Mouse (Mus musculus) MEL (cell line): ENCODE data around the gene Als2. TPM values are rescaled to one million over a fixed set of nuclear protein-coding genes. Genes with fewer than 3 reads are reported as not detected.

Experiments
- DNase-seq: peaks from one replicate; pipeline ENCODE4 v3.0.0; 2011; ENCODE audit warnings: low read depth, low spot score
- H3K27ac ChIP-seq: 2 replicates; pipeline ENCODE4 v1.5.1; 2012; ENCODE audit warnings: low read depth, mild to moderate bottlenecking, control low read depth, low read length, moderate library complexity; ENCODE audit not compliant: control insufficient read depth
- H3K27me3 ChIP-seq, 2 experiments: fragments of 150-350 bp in 1 of 2; sonication (generic) in 1 of 2; 2 replicates each; pipeline ENCODE4 v1.6.1; 2012; ENCODE audit warnings: low read length in 2 of 2, mild to moderate bottlenecking in 2 of 2, improper control_type of control experiment in 1 of 2, moderate library complexity in 1 of 2; ENCODE audit not compliant: insufficient read depth in 2 of 2, control insufficient read depth in 1 of 2
- H3K36me3 ChIP-seq, 2 experiments: 2 replicates each; pipeline ENCODE4 v1.6.1; 2012 to 2014; ENCODE audit warnings: low read length in 2 of 2, improper control_type of control experiment in 1 of 2, inconsistent platforms in 1 of 2, mild to moderate bottlenecking in 1 of 2; ENCODE audit not compliant: insufficient read depth in 2 of 2, control insufficient read depth in 1 of 2
- H3K4me1 ChIP-seq, 2 experiments: fragments of 150-350 bp in 1 of 2; sonication (generic) in 1 of 2; 2 replicates each; pipeline ENCODE4 v1.6.1; 2012; ENCODE audit warnings: low read length in 2 of 2, improper control_type of control experiment in 1 of 2, mild to moderate bottlenecking in 1 of 2; ENCODE audit not compliant: insufficient read depth in 2 of 2, control insufficient read depth in 1 of 2
- H3K4me3 ChIP-seq, 2 experiments: fragments of 150-350 bp in 1 of 2; sonication (generic) in 1 of 2; 2 replicates each; pipeline ENCODE4 v1.5.1; 2012; ENCODE audit warnings: low read depth in 2 of 2, low read length in 2 of 2, mild to moderate bottlenecking in 2 of 2, moderate library complexity in 2 of 2, control low read depth in 1 of 2, improper control_type of control experiment in 1 of 2; ENCODE audit not compliant: control insufficient read depth in 1 of 2, insufficient read depth in 1 of 2
- H3K79me2 ChIP-seq: 2 replicates; pipeline ENCODE4 v1.6.1; 2012; ENCODE audit warnings: mild to moderate bottlenecking, low read length, moderate library complexity; ENCODE audit not compliant: control insufficient read depth, poor library complexity, insufficient read depth
- H3K9ac ChIP-seq: 2 replicates; pipeline ENCODE4 v1.6.1; 2012; ENCODE audit warnings: low read depth, mild to moderate bottlenecking, control low read depth, low read length, moderate library complexity; ENCODE audit not compliant: control insufficient read depth, poor library complexity, severe bottlenecking
- H3K9me3 ChIP-seq: fragments of 150-350 bp; sonication (generic); replicated peaks from 2 replicates; pipeline ENCODE4 v1.6.1; 2012; ENCODE audit warnings: mild to moderate bottlenecking, low read length, improper control_type of control experiment, moderate library complexity; ENCODE audit not compliant: insufficient read depth
- CHD1 ChIP-seq: IDR thresholded peaks from 2 replicates; pipeline ENCODE4 v1.6.1; 2012; ENCODE audit warnings: low read depth, mild to moderate bottlenecking, inconsistent platforms, low read length, improper control_type of control experiment
- EP300 ChIP-seq, 2 experiments: IDR thresholded peaks; 2 replicates each; pipeline ENCODE4 v1.6.1; 2011; ENCODE audit warnings: improper control_type of control experiment in 2 of 2, low read length in 2 of 2, low read depth in 1 of 2, mild to moderate bottlenecking in 1 of 2
- HCFC1 ChIP-seq: IDR thresholded peaks from 2 replicates; pipeline ENCODE4 v1.6.1; 2012; ENCODE audit warnings: low read depth, mild to moderate bottlenecking, inconsistent platforms, low read length, improper control_type of control experiment, moderate library complexity
- JUND ChIP-seq: IDR thresholded peaks from 2 replicates; pipeline ENCODE4 v1.6.1; 2011; ENCODE audit warnings: low read depth, mild to moderate bottlenecking, improper control_type of control experiment, low read length
- KAT2A ChIP-seq: conservative IDR thresholded peaks from 2 replicates; pipeline ENCODE4 v1.6.1; 2012; ENCODE audit warnings: low read depth, low read length, improper control_type of control experiment, inconsistent platforms
- MAZ ChIP-seq: IDR thresholded peaks from 2 replicates; pipeline ENCODE4 v1.6.1; 2012; ENCODE audit warnings: low read depth, mild to moderate bottlenecking, inconsistent platforms, low read length, improper control_type of control experiment
- MXI1 ChIP-seq: IDR thresholded peaks from 2 replicates; pipeline ENCODE4 v1.6.1; 2011; ENCODE audit warnings: mild to moderate bottlenecking, low read depth, low read length, improper control_type of control experiment
- MYB ChIP-seq: IDR thresholded peaks from 2 replicates; pipeline ENCODE4 v1.6.1; 2011; ENCODE audit warnings: mild to moderate bottlenecking, low read depth, low read length, improper control_type of control experiment
- MYC ChIP-seq: IDR thresholded peaks from 2 replicates; pipeline ENCODE4 v1.6.1; 2011; ENCODE audit warnings: low read depth, mild to moderate bottlenecking, low read length, improper control_type of control experiment, moderate library complexity
- NELFE ChIP-seq: IDR thresholded peaks from 2 replicates; pipeline ENCODE4 v1.6.1; 2011; ENCODE audit warnings: low read depth, low read length, improper control_type of control experiment
- POLR2AphosphoS2 ChIP-seq: IDR thresholded peaks from 2 replicates; pipeline ENCODE4 v1.6.1; 2011; ENCODE audit warnings: low read length, improper control_type of control experiment
- POLR2AphosphoS5 ChIP-seq: IDR thresholded peaks from 2 replicates; pipeline ENCODE4 v1.6.1; 2012; ENCODE audit warnings: low read depth, borderline replicate concordance, mild to moderate bottlenecking, inconsistent platforms, low read length, moderate library complexity, mixed read lengths
- RAD21 ChIP-seq: IDR thresholded peaks from 2 replicates; pipeline ENCODE4 v1.6.1; 2011; ENCODE audit warnings: mild to moderate bottlenecking, low read depth, low read length, improper control_type of control experiment
- SIN3A ChIP-seq: IDR thresholded peaks from 2 replicates; pipeline ENCODE4 v1.6.1; 2012; ENCODE audit warnings: low read length, improper control_type of control experiment, inconsistent platforms
- TCF12 ChIP-seq: IDR thresholded peaks from 2 replicates; pipeline ENCODE4 v1.6.1; 2014; ENCODE audit warnings: low read depth, mild to moderate bottlenecking, inconsistent platforms, low read length, improper control_type of control experiment, moderate library complexity
- UBTF ChIP-seq: IDR thresholded peaks from 2 replicates; pipeline ENCODE4 v1.6.1; 2012; ENCODE audit warnings: low read depth, mild to moderate bottlenecking, inconsistent platforms, low read length, improper control_type of control experiment, moderate library complexity, borderline replicate concordance; ENCODE audit not compliant: insufficient read depth
- USF2 ChIP-seq, 2 experiments: IDR thresholded peaks; 2 replicates each; pipeline ENCODE4 v1.6.1; 2011 to 2012; ENCODE audit warnings: improper control_type of control experiment in 2 of 2, low read length in 2 of 2, borderline replicate concordance in 1 of 2, inconsistent platforms in 1 of 2, low read depth in 1 of 2, mild to moderate bottlenecking in 1 of 2; ENCODE audit not compliant: insufficient read depth in 1 of 2
- ZC3H11A ChIP-seq: IDR thresholded peaks from 2 replicates; pipeline ENCODE4 v1.6.1; 2012; ENCODE audit warnings: low read depth, mild to moderate bottlenecking, inconsistent platforms, low read length, improper control_type of control experiment
- ZKSCAN1 ChIP-seq: IDR thresholded peaks from 2 replicates; pipeline ENCODE4 v1.6.1; 2012; ENCODE audit warnings: low read depth, mild to moderate bottlenecking, inconsistent platforms, low read length, improper control_type of control experiment, moderate library complexity
- ZNF384 ChIP-seq: IDR thresholded peaks from 2 replicates; pipeline ENCODE4 v1.6.1; 2012; ENCODE audit warnings: low read depth, mild to moderate bottlenecking, inconsistent platforms, low read length, improper control_type of control experiment
- polyA plus RNA-seq, 2 experiments: library from polyadenylated mRNA; stranded (reverse) in 1 of 2; unstranded in 1 of 2; fragments of >175 nt in 1 of 2; fragments of >200 nt in 1 of 2; gene quantifications; 2 replicates each; pipeline versions ENCODE4 v1.2.1 to v1.2.4; 2012; ENCODE audit warnings: low replicate concordance in 2 of 2, low read depth in 1 of 2; ENCODE audit not compliant: insufficient read length in 2 of 2, insufficient read depth in 1 of 2, missing spikeins in 1 of 2
- total RNA-seq: library from RNA; depleted of rRNA; stranded (reverse); fragments of 300-350 nt; gene quantifications from 2 replicates; pipeline ENCODE4 v1.2.3, GENCODE M21; 2012

The Als2 gene
- total and polyA plus RNA-seq, 3 experiments = 7.4 to 8.5 TPM; not detected in 1

GRCm38 (mm10) chr1:59212076-59212779 is 24.8 kb downstream of the Als2 start:
- no peaks in the 10 kb centered on the region for H3K27me3 ChIP-seq
- no peak for DNase-seq
- peaks cover 0 to 2% of the 10 kb centered on the region in 2 experiments; a peak in 1 of 4 replicates for H3K36me3 ChIP-seq
- H3K9me3 ChIP-seq = no peaks in the 10 kb centered on the region
- no peak overlapping the region for H3K27ac ChIP-seq
- H3K79me2 ChIP-seq = no peaks in the 10 kb centered on the region
- no peak overlapping the region for H3K4me3 ChIP-seq
- H3K4me1 ChIP-seq = no peaks in the 10 kb centered on the region
- no peak for TF ChIP-seq MYB
- no peak for TF ChIP-seq POLR2AphosphoS5
- no peak for TF ChIP-seq RAD21
- no peak for TF ChIP-seq ZC3H11A
- H3K9ac ChIP-seq = no peak overlapping the region

DNA sequence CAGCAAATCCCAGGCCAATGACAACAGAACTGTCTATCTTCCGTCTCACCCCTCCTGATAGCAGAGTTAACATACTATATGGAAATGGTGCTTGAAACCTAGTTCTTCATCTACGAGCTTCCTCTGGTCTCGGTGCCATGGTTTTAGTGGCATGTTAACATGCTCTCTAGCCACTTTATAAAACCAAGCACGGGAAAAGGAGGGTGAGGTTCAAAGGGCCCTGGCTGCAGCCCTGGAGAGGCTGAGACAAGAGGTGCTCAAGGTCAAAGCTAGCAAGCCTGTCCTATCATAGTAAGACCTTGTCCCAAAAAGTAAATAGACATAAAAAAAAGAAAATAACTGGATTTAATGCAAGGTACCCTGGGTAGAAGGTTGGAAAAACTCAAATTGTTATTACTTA is 25.4 kb downstream of the Als2 start:
- H3K27me3 ChIP-seq = no peaks in the 10 kb centered on the region
- no peak overlapping the region for H3K9ac ChIP-seq
- no peak overlapping the region for H3K4me3 ChIP-seq
- DNase-seq = no peak
- no peak for TF ChIP-seq ZC3H11A
- no peak for TF ChIP-seq MAZ
- TF ChIP-seq EP300 (IDR thresholded peaks at IDR 0.05; ENCODE audit: low read depth in 1 of 2, low read length in 2 of 2) = no peak
- no peak for TF ChIP-seq MYC
- TF ChIP-seq USF2 (IDR thresholded peaks at IDR 0.05; ENCODE audit: borderline replicate concordance in 1 of 2, insufficient read depth in 1 of 2, low read depth in 1 of 2, low read length in 2 of 2) = no peak
- no peak for TF ChIP-seq KAT2A
- TF ChIP-seq POLR2AphosphoS2 = no peak
- no peak for TF ChIP-seq ZKSCAN1
- no peak for TF ChIP-seq MXI1
- no peak for TF ChIP-seq POLR2AphosphoS5
- TF ChIP-seq ZNF384 = no peak
- no peak for TF ChIP-seq HCFC1
- no peak for TF ChIP-seq SIN3A
- no peak for TF ChIP-seq TCF12
- no peak for TF ChIP-seq CHD1
- no peak for TF ChIP-seq UBTF
- TF ChIP-seq JUND = no peak
- no peak for TF ChIP-seq NELFE
- no peak overlapping the region for H3K27ac ChIP-seq
- H3K4me1 ChIP-seq = no peaks in the 10 kb centered on the region
- no peaks in the 10 kb centered on the region for H3K79me2 ChIP-seq
- H3K9me3 ChIP-seq = no peaks in the 10 kb centered on the region
- H3K36me3 ChIP-seq = peaks cover 0 to 2% of the 10 kb centered on the region in 2 experiments; a peak in 1 of 4 replicates
